ENCODE assay signal across 27 mouse cellular contexts in the genomic region with DNA sequence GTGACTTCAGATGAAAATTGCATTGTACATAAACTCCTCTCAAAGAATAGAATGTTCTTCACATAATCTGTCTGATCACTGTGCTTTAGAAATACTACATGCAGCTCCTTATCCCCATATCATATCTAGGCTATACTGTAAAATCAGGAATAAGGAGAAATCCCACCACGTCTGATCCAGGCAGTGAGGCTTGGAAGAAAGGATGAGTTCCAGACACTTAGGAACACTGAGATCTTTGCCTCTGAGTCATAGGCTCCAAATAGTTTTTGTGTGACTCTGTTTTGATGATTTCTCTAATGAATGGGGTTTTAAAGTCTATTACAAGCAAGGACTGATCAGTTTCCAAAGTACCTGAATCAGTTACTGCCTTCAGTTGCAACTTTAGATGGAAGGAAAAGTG.
"Had no signal": no experiment of that assay in that cellular context is flagged by ENCODE, and none has a peak within 500 bp of the region (broad histone marks: within the 10 kb centered on the region; RNA-seq: fewer than 3 reads in every experiment).

No protein-coding gene starts in this region.

- H3K9me3 ChIP-seq: heart, embryonic 13.5 days; heart, embryonic 15.5 days; hindbrain, embryonic 13.5 days; hindbrain, embryonic 15.5 days; kidney, embryonic 15.5 days; limb, embryonic 13.5 days; limb, embryonic 15.5 days; liver, embryonic 12.5 days had no signal

- H3K9ac ChIP-seq: heart, embryonic 13.5 days; heart, embryonic 15.5 days; hindbrain, embryonic 13.5 days; hindbrain, embryonic 15.5 days; kidney, embryonic 15.5 days; limb, embryonic 13.5 days; limb, embryonic 15.5 days; liver, embryonic 12.5 days; liver, embryonic 14.5 days had no signal

- H3K27ac ChIP-seq: heart, adult 2 months; heart, embryonic 13.5 days; heart, embryonic 15.5 days; hindbrain, embryonic 13.5 days; hindbrain, embryonic 15.5 days; kidney, embryonic 15.5 days; kidney, postnatal 0 days; limb, embryonic 13.5 days; limb, embryonic 15.5 days; liver, embryonic 12.5 days; liver, embryonic 14.5 days had no signal

- ATAC-seq: inflammation-experienced regulatory T-cells, adult 6 months; intestine, embryonic 16.5 days; liver, embryonic 12.5 days had no signal

- H3K4me2 ChIP-seq: heart, embryonic 11.5 days; heart, embryonic 13.5 days; heart, embryonic 15.5 days; hindbrain, embryonic 13.5 days; hindbrain, embryonic 15.5 days; kidney, embryonic 15.5 days; limb, embryonic 13.5 days; limb, embryonic 15.5 days; liver, embryonic 12.5 days had no signal

- H3K4me1 ChIP-seq: heart, embryonic 13.5 days; heart, embryonic 15.5 days; hindbrain, embryonic 13.5 days; hindbrain, embryonic 15.5 days; kidney, embryonic 15.5 days; limb, embryonic 13.5 days; limb, embryonic 15.5 days; liver, embryonic 12.5 days had no signal

- DNase-seq: gastrocnemius, postnatal 14 days; gastrocnemius, postnatal 36 days; heart, adult 11 months; heart, adult 2 months; heart, postnatal 14 days; heart, postnatal 36 days; kidney, adult 11 months; kidney, adult 2 months; kidney, adult 9 months; kidney, postnatal 14 days; kidney, postnatal 36 days; layer of hippocampus, adult 9-11 months; layer of hippocampus, postnatal 36 days; left cerebral cortex, postnatal 4 days had no signal

- H3K36me3 ChIP-seq: heart, embryonic 13.5 days; heart, embryonic 15.5 days; hindbrain, embryonic 13.5 days; hindbrain, embryonic 15.5 days; kidney, embryonic 15.5 days; limb, embryonic 13.5 days; limb, embryonic 15.5 days; liver, embryonic 12.5 days had no signal

- H3K4me3 ChIP-seq: heart, adult 2 months; heart, embryonic 13.5 days; heart, embryonic 15.5 days; hindbrain, embryonic 13.5 days; hindbrain, embryonic 15.5 days; kidney, embryonic 15.5 days; limb, embryonic 13.5 days; limb, embryonic 15.5 days; liver, embryonic 12.5 days had no signal

- H3K27me3 ChIP-seq: heart, embryonic 13.5 days; heart, embryonic 15.5 days; hindbrain, embryonic 13.5 days; hindbrain, embryonic 15.5 days; kidney, embryonic 15.5 days; limb, embryonic 13.5 days; limb, embryonic 15.5 days; liver, embryonic 12.5 days had no signal
